Mouse (Mus musculus) liver, adult 2 months (tissue): ENCODE measurements around the gene Svs5.
"Not testable (repeated sequence)": the region's sequence is repeated elsewhere in the genome, so short reads cannot be mapped to it uniquely, and the experiment has no call there.

ENCODE experiments used
- CTCF ChIP-seq: fragments of 200-500 bp; IDR thresholded peaks from 2 replicates; pipeline ENCODE4 v1.5.1; 2011; ENCODE audit warnings: low read depth, low read length, control low read depth
- POLR2A ChIP-seq: fragments of 200-500 bp; IDR thresholded peaks from 2 replicates; pipeline ENCODE4 v1.6.1; 2011; ENCODE audit warnings: low read length, control low read depth; ENCODE audit not compliant: insufficient read depth; ENCODE audit errors: extremely low read depth

DNA sequence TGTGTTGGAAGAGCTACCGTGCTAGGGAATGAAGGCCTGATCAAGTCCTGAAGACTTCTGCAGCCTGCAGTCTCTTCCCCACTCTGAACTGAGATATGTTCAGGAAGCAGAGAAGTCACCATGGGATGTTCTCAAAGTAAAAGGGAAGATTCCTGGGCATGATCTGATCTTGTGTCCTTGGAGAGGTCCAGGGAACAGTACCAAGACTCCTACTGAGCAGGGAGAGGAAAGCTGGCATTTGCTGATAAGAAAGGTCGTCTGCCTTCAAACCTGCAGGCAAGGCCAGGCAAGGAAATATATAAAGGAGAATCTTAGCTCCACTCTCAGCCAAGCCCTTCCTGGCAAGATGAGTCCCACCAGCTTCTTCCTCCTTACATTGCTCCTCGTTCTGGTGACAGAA, at the start of gene Svs5:
- TF ChIP-seq CTCF, POLR2A: not testable (repeated sequence)
